Mouse (Mus musculus) forebrain, embryonic 10.5 days (tissue): Measurements from ENCODE around the gene Bcl9l. TPM values are rescaled to one million over a fixed set of nuclear protein-coding genes. Genes with fewer than 3 reads are reported as not detected.

ENCODE experiments used
- DNase-seq: peaks from one replicate; pipeline ENCODE4 v3.0.0-alpha.2; 2017; ENCODE audit warnings: low spot score; ENCODE audit errors: extremely low spot score
- H3K27ac ChIP-seq: fragments of 300-500 bp; sonication (generic); 2 replicates; pipeline ENCODE4 v1.5.1; 2016; ENCODE audit warnings: mild to moderate bottlenecking
- H3K27me3 ChIP-seq: fragments of 300-500 bp; sonication (generic); 2 replicates; pipeline ENCODE4 v1.6.1; 2016; ENCODE audit warnings: mild to moderate bottlenecking; ENCODE audit not compliant: poor library complexity, severe bottlenecking
- H3K36me3 ChIP-seq: fragments of 300-500 bp; sonication (generic); replicated peaks from 2 replicates; pipeline ENCODE4 v1.6.1; 2016; ENCODE audit warnings: mild to moderate bottlenecking, moderate library complexity
- H3K4me1 ChIP-seq: fragments of 300-500 bp; sonication (generic); 2 replicates; pipeline ENCODE4 v1.6.1; 2016
- H3K4me3 ChIP-seq: fragments of 300-500 bp; sonication (generic); 2 replicates; pipeline ENCODE4 v1.5.1; 2016; ENCODE audit warnings: mild to moderate bottlenecking, moderate library complexity
- H3K9me3 ChIP-seq: fragments of 300-500 bp; sonication (generic); 2 replicates; pipeline ENCODE4 v1.6.1; 2016; ENCODE audit warnings: mild to moderate bottlenecking, moderate library complexity
- WGBS: fragments of 180-500 bp; shearing (Covaris S2); methylation state at CpG from one replicate; pipeline ENCODE4 v1.1.7; 2016; 5-methylcytosine and 5-hydroxymethylcytosine counted together
- polyA plus RNA-seq: library from polyadenylated mRNA; unstranded; fragments of >200 nt; fragmentation: Nextera tagmentation; extraction: Ambion mirVana; gene quantifications from 2 replicates; pipeline ENCODE4 v1.2.1, GENCODE M21; 2016

Bcl9l gene
- polyA plus RNA-seq, 1 experiment from 2014 or later, result 5.0 TPM

DNA sequence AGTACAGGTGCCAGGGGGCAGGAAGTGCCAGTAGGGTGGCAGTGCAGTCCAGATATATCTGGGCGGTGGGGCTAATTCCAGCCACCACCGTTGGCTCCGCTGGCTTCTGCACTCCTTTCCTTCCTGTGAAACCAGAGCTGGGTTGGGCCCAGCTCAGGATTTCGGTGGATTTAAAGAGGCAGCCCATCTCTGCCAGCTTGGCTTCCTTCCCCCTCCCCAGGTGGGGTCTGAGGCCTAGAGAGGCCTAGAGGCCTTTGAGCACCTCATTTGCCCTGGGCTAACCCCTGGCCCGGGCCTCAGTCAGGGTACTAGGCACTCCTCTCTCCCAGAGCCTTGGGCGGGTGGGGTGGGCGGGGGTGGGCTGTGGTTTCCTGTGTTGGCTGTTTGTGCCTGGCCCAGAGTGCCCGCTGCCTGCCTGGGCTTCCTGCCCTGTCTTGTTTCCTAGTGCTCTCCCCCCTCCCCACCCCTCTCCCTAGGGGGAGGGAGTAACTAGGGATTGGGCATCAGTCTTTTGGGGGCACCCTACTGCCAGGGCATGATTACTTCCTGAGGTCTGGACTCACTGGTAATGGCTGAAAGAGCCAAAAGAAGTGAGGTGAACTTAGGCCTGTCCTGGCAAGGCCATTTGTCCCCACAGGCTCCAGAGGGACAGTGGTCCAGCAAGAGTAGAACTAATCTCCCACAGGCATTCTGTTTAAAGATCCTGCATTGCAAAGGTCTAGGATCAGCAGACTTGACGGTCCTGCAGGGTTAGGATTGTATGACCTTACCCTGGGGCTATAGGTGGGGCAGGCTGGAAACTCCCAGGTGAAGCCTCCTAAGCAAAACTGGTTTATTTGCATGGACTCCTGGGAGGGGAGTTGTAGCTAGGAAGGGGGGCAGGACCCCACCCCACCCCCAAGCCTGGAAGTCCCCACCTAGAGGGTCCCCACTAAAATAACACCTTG lies 12.5 kb downstream of the Bcl9l start:
- peaks cover 8% of the 10 kb centered on the region; the same call in 1 of the 2 replicates for H3K36me3 ChIP-seq
- peak overlapping the region; percentile 82 for H3K27ac ChIP-seq
- H3K9me3 ChIP-seq, result no peaks in the 10 kb centered on the region
- H3K4me3 ChIP-seq, result peak overlapping the region; percentile 30
- WGBS, result 35% methylated on average over 9 of the region's 9 CpGs
- DNase-seq, result no peak
- H3K4me1 ChIP-seq, result peaks cover 100% of the 10 kb centered on the region
- H3K27me3 ChIP-seq, result peaks cover 6% of the 10 kb centered on the region

DNA sequence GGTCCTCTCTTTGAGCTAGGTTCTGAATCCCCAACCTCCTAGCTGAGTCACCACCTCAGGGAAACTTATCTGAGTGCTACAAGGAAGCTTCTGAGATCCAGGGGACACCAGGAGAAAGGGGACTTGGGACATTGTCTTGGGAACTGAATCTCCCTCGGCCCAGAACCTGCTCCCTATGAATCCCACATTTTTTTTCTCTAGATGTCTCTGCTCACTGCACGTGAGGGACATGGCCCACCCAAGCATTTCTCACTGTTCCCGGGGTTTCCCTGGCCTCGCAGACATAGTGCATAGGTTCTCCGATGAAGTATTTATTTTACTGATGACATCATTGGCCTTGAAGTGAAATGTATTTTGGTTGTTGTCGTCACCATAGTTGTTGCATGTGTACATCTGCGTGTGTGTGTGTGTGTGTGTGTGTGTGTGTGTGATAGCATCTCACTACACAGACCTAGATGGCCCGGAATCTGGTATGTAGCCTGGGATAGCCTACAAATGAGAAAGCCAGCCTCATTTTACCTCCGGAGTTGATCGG lies 13.3 kb downstream of the Bcl9l start:
- no peak for DNase-seq
- Histone ChIP-seq H3K4me3 (no peak overlapping the region), H3K27me3 (peaks cover 14% of the 10 kb centered on the region), H3K27ac (0 out of 2 replicates have a peak overlapping the region, but pooled peaks have one; percentile 82), H3K36me3 (peaks cover 11% of the 10 kb centered on the region), H3K9me3 (no peaks in the 10 kb centered on the region), H3K4me1 (peaks cover 100% of the 10 kb centered on the region)
- WGBS, result 90% methylated on average over 10 of the region's 10 CpGs

DNA sequence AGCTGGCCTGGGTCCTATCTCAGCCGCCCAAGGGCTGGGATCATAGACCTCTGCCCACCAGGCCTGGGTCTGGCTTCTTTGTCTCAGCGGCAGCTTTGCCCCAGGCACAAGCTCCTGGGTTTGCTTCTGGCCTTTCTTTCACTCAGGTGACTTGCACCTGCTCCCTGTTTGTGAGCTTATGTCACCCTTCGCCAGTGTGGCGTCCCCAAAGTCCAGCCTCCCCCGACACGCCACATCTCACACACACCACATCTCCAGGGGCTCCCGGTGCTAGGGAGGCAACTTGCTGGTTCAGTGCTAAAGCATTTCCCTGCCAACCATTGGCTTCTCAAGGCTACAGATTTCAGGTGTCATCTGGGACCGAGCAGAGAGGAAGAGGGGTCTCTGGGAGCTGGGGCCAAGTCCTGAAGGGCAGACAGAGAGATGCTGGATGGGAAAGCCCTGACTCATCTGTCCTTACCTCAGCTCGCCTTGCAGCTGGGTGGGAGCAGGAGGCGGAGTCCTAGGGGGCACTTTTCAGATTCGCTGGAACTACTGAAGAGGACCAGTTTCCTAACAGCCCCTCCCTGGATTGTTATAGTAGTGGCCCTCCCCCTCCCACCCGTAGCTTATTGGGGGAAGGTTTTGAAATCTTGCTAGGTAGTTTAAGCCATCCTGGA lies 14.3 kb downstream of the Bcl9l start:
- no peaks in the 10 kb centered on the region for H3K9me3 ChIP-seq
- 47% methylated on average over 12 of the region's 12 CpGs for WGBS
- no peak overlapping the region for H3K4me3 ChIP-seq
- no peak for DNase-seq
- peaks cover 19% of the 10 kb centered on the region for H3K36me3 ChIP-seq
- H3K27me3 ChIP-seq, result peaks cover 23% of the 10 kb centered on the region
- peak overlapping the region; percentile 56 for H3K27ac ChIP-seq
- peaks cover 100% of the 10 kb centered on the region for H3K4me1 ChIP-seq

GRCm38 (mm10) chr9:44497624-44498377 lies 15.2 kb downstream of the Bcl9l start:
- Histone ChIP-seq H3K27ac (peak overlapping the region; percentile 89), H3K27me3 (peaks cover 23% of the 10 kb centered on the region)
- 2% methylated on average over 11 of the region's 11 CpGs for WGBS

GRCm38 (mm10) chr9:44498421-44499355 lies 16.1 kb downstream of the Bcl9l start:
- DNase-seq, result peak; percentile 88
- under 1% methylated on average over 58 of the region's 59 CpGs for WGBS
- H3K36me3 ChIP-seq, result peaks cover 16% of the 10 kb centered on the region
- no peaks in the 10 kb centered on the region for H3K9me3 ChIP-seq
- H3K27ac ChIP-seq, result peak overlapping the region; percentile 89
- peaks cover 84% of the 10 kb centered on the region for H3K4me1 ChIP-seq
- H3K27me3 ChIP-seq, result peaks cover 23% of the 10 kb centered on the region
- peak overlapping the region; percentile 58 for H3K4me3 ChIP-seq

More at GRCm38 (mm10) chr9:44497624-44498377, 15.2 kb downstream of the Bcl9l start:
- H3K9me3 ChIP-seq, result no peaks in the 10 kb centered on the region
- H3K4me1 ChIP-seq, result peaks cover 93% of the 10 kb centered on the region
- no peak for DNase-seq
- peak overlapping the region; percentile 58 for H3K4me3 ChIP-seq
- H3K36me3 ChIP-seq, result peaks cover 12% of the 10 kb centered on the region

DNA sequence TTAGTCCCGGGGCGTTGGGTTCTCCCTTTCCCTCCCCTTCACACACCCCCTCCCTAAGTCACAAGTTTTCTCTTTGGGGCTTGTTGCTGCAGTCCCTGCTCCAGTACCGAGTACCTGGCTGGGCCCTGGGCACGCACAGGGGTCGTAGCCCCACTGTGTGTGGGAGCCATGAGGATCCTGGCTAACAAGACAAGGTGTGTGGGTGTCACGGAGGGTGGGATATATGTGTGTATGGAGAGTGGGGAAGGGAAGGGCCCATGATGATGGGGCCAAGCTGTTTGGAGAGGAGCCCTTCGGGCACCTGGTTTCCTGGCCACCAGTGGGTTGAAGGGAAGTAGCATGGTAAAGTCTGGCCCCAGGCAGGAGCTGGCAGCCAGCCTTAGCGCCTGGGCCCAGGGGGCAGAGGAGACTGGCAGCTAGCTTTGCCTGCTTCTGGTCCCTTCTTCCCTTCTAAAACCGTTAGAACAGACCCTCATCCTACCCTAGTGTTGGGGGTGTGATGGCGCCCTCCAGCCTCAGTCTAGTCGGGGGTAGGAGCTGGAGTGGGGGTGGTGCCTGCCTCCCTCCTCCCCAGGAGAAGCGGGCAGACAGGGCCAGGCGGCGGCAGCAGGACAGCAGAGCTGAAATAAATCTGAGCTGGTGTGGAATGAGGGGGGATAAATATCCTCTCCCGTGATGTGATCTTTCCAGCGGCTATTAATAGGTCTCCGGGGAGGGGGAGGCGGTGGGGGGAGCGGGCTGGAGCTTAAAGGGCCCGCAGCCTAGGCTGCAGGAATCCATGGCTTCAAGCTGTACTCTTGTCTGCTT lies 16.9 kb downstream of the Bcl9l start:
- Histone ChIP-seq H3K27me3 (peaks cover 23% of the 10 kb centered on the region), H3K4me3 (peak overlapping the region; percentile 58), H3K36me3 (peaks cover 20% of the 10 kb centered on the region), H3K27ac (peak overlapping the region; percentile 89), H3K9me3 (no peaks in the 10 kb centered on the region), H3K4me1 (peaks cover 75% of the 10 kb centered on the region)
- 8% methylated on average over 20 of the region's 20 CpGs for WGBS
- no peak for DNase-seq

DNA sequence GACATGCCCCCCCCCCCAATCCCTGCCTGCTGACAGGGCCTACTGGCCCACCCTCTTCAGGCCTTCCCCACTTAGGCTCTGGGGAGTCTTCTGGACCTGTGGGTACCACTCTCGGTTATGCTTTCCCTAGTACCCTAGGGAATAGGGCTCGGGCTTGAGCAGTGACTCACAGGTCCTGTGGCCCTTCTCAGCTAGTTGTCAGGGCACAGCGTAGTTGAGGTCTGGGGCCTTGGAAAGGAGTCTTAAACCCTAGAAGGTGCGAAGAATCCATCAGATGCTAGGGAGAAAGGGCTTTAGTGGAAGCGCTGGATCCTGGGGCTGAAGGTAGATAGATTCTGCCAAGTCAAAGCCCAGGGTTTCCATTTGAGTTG lies 17.5 kb downstream of the Bcl9l start:
- no peaks in the 10 kb centered on the region for H3K9me3 ChIP-seq
- peaks cover 24% of the 10 kb centered on the region for H3K36me3 ChIP-seq
- 27% methylated on average over 5 of the region's 5 CpGs for WGBS
- H3K27me3 ChIP-seq, result peaks cover 23% of the 10 kb centered on the region
- H3K4me1 ChIP-seq, result peaks cover 70% of the 10 kb centered on the region
- peak overlapping the region; percentile 89 for H3K27ac ChIP-seq
- peak overlapping the region; percentile 58 for H3K4me3 ChIP-seq
- no peak for DNase-seq

DNA sequence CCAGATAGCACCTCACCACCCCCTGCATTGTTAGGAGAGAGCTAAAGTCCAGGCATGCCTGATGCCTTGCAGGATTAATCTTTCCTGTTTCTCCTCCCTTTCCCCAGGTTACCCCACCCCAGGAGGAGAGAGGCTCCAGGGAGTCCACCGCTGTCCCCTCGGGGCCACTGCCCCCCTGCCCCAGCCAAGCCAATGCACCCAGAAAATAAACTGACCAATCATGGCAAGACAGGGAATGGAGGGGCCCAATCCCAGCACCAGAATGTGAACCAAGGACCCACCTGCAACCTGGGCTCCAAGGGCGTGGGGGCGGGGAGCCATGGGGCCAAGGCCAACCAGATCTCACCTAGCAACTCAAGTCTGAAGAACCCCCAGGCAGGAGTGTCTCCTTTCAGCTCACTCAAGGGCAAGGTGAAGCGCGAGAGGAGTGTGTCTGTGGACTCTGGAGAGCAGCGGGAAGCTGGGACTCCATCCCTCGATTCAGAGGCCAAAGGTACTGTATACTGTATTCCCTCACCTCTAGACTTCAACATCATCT lies 18.1 kb downstream of the Bcl9l start:
- peaks cover 23% of the 10 kb centered on the region for H3K27me3 ChIP-seq
- no peaks in the 10 kb centered on the region for H3K9me3 ChIP-seq
- peak overlapping the region; percentile 89 for H3K27ac ChIP-seq
- WGBS, result 42% methylated on average over 8 of the region's 8 CpGs
- H3K4me1 ChIP-seq, result peaks cover 67% of the 10 kb centered on the region
- H3K36me3 ChIP-seq, result peaks cover 30% of the 10 kb centered on the region
- DNase-seq, result no peak
- no peak overlapping the region; the same call in 1 of the 2 replicates for H3K4me3 ChIP-seq

DNA sequence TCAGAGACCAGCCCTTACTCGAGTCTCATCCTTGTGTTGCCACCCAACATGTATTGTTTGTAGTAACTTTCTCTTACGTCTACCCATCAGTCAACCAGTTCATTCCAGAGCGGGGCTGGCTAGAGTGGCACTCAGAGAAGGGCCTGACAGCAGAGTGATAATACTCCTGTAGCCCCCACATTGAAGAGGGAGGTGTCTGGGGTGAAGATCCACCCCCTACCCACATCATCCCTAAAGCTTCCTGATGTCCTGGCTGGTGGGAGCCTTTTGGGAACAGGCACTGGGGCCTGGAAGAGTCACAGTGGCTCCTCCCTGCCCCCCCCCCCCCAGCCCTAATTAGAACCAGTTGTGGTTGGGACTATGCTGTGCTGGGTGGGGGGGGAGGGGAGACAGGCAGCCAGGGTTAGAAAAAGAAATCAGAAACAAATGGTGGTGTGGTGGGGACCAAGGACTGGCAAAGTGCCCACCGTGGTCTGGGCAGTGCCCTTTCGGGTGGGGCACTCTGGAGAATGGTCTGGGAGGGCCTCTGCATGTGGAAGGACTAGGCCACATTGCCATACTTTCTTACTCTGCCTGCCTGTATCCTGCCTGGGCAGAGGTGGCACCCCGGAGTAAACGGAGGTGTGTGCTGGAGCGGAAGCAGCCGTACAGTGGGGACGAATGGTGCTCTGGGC lies 18.7 kb downstream of the Bcl9l start:
- peaks cover 23% of the 10 kb centered on the region for H3K27me3 ChIP-seq
- no peaks in the 10 kb centered on the region for H3K9me3 ChIP-seq
- DNase-seq, result no peak
- peaks cover 36% of the 10 kb centered on the region for H3K36me3 ChIP-seq
- peak overlapping the region; percentile 89; the same call in 1 of the 2 replicates for H3K27ac ChIP-seq
- peak overlapping the region; percentile 29 for H3K4me3 ChIP-seq
- 45% methylated on average over 10 of the region's 10 CpGs for WGBS
- H3K4me1 ChIP-seq, result peaks cover 67% of the 10 kb centered on the region

DNA sequence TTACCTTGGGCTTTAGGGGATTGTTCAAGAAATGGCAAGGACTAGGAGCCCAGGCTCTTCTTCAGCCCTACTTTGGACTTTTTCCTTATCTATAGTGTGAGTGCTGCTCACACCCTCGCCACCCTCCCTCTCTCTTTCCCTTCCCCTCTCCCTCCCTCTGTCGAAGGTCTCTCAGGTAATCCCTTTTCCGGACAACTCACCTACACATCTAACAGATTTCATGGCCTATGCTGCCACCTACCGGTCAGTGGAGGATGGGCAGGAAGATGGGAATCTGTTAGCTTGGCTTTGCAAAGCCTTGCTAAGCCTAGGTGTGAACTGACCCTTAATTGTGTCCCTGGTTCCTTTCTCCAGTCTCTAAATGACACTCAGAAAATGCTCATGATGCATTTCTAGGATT lies 19.4 kb downstream of the Bcl9l start:
- H3K27me3 ChIP-seq, result peaks cover 23% of the 10 kb centered on the region
- no peaks in the 10 kb centered on the region for H3K9me3 ChIP-seq
- DNase-seq, result peak; percentile 83
- H3K36me3 ChIP-seq, result peaks cover 43% of the 10 kb centered on the region
- 2% methylated on average over 4 of the region's 4 CpGs for WGBS
- H3K27ac ChIP-seq, result peak overlapping the region; percentile 89; the same call in 1 of the 2 replicates
- peak overlapping the region; percentile 29 for H3K4me3 ChIP-seq
- peaks cover 64% of the 10 kb centered on the region for H3K4me1 ChIP-seq
